Mouse (Mus musculus): Measurements from ENCODE around the gene Hpse2.

GRCm38 (mm10) chr19:43385451-43385850 is 2.7 kb downstream of the Hpse2 start:
- TF ChIP-seq CTCF (conservative IDR thresholded peaks at IDR 0.05; ENCODE audit: insufficient read depth, insufficient read length, low read depth, low read length) (no peak), POLR2A (IDR thresholded peaks at IDR 0.05; ENCODE audit: low read depth, low read length) (no peak)

Data from kidney, adult 2 months (tissue).